Mouse (Mus musculus): Measurements from ENCODE around the gene Cacna1i. TPM values are rescaled to one million over a fixed set of nuclear protein-coding genes. Genes with fewer than 3 reads are reported as not detected.

Gene Cacna1i
- not detected in 2 replicates for polyA plus RNA-seq (2015; fragmentation: Nextera tagmentation; extraction: Ambion mirVana)

DNA sequence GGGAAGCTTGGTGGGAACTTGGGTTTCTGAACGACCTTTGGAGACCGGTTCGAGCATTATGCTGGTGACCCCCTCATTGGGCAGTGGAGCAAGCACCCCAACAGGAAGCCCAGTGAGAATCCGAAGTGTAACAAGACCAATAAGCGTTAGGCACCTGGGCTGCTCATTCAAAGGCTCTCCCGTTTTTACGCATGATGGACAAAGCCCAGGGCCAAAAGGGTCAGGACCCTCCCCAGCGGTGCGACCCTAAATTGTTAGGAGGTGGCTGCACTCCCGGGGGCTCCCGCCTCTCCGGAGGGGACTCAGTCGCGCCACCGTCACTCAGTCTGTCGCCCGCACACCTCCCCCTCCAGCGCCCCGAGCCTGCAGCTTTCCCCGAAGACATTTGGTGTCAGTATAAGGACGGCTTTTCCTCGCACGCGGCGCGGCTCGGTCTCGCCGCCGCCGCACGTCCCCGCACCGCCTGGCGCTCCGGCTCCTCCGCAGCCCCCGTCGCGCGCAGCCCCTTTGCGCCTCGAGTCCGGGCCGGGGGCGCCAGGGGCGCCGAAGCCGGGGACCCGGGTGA is at the start of gene Cacna1i:
Gene Cacna1i (plus strand): TSS at position 388 of the 565 bp plus-strand sequence.
- Histone ChIP-seq H3K36me3 (no peaks in the 10 kb centered on the region), H3K9ac (peak within 1 kb of the TSS; percentile 58), H3K27ac (replicated peaks) (no peak within 1 kb of the TSS), H3K4me3 (peak within 1 kb of the TSS; percentile 54), H3K9me3 (no peaks in the 10 kb centered on the region), H3K4me2 (peak within 1 kb of the TSS; percentile 82), H3K4me1 (peaks cover 16% of the 10 kb centered on the region), H3K27me3 (replicated peaks) (peaks cover 99% of the 10 kb centered on the region)
- WGBS = 2% methylated on average over 46 of the region's 50 CpGs
- no peak for ATAC-seq (ENCODE audit: extremely low read depth, insufficient number of reproducible peaks, low FRiP score, low TSS enrichment)

DNA sequence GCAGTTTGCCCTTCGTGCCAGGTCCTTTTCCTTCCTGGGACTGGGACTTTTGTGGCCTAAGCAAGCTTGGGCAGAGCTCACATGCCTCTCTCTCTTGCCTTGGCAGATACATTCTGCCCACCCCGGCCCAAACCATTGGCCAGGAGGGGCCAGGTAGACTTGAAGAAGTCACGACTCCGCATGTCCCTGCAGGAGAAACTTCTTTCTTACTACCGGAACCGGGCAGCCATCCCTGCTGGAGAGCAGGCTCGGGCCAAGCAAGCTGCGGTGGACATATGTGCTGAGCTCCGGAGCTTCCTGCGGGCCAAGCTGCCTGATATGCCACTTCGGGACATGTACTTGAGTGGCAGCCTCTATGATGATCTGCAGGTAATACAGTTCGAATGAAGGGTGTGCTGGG is 38.9 kb upstream of the Cacna1i start:
- Histone ChIP-seq H3K27ac (replicated peaks) (no peak overlapping the region), H3K4me1 (peaks cover 38% of the 10 kb centered on the region), H3K4me3 (no peak overlapping the region), H3K36me3 (peaks cover 96% of the 10 kb centered on the region), H3K9ac (no peak overlapping the region), H3K9me3 (no peaks in the 10 kb centered on the region), H3K27me3 (replicated peaks) (no peaks in the 10 kb centered on the region), H3K4me2 (no peak overlapping the region)
- whole genome bisulfite sequencing = 95% methylated on average over 12 of the region's 12 CpGs
- ATAC-seq (ENCODE audit: extremely low read depth, insufficient number of reproducible peaks, low FRiP score, low TSS enrichment) = no peak

DNA sequence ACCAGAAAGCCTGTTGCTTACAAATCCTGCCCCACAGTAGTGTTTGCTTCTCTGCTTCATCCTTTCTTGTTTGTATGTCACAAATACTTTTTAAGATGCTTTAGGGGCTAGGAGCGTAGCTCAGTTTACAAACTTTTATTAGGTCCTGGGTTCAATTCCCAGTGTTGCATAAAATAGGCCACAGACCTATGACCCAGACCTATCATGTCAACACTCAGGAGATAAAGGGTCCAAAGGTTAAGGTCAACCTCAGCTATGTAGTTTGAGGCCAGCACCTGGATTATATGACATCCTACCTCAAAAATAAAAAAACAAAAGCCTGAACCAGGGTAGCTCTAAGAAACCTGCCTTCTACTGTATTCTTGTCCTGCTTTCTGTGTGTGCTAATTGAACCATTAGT is 38.4 kb upstream of the Cacna1i start:
- Histone ChIP-seq H3K36me3 (peaks cover 91% of the 10 kb centered on the region), H3K27ac (replicated peaks) (no peak overlapping the region), H3K4me1 (peaks cover 43% of the 10 kb centered on the region), H3K27me3 (replicated peaks) (no peaks in the 10 kb centered on the region), H3K9me3 (no peaks in the 10 kb centered on the region), H3K4me3 (no peak overlapping the region), H3K9ac (no peak overlapping the region), H3K4me2 (no peak overlapping the region)
- 92% methylated on average over 1 of the region's 1 CpGs for WGBS
- ATAC-seq (ENCODE audit: extremely low read depth, insufficient number of reproducible peaks, low FRiP score, low TSS enrichment) = no peak

DNA sequence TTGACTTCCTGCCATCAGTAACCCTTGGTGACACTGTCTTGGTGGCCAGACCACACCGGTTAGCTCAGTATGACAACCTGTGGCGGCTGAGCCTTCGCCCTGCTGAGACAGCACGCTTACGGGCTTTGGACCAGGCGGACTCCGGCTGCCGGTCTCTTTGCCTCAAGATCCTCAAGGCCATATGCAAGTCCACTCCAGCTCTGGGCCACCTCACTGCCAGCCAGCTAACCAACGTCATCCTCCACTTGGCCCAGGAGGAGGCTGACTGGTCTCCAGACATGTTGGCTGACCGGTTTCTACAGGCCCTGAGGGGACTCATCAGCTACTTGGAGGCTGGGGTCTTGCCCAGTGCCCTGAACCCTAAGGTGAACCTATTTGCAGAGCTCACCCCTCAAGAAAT is 37.4 kb upstream of the Cacna1i start:
- peaks cover 52% of the 10 kb centered on the region for H3K4me1 ChIP-seq
- peaks cover 80% of the 10 kb centered on the region for H3K36me3 ChIP-seq
- no peak overlapping the region for H3K4me3 ChIP-seq
- no peak overlapping the region for H3K4me2 ChIP-seq
- no peaks in the 10 kb centered on the region for H3K27me3 ChIP-seq (replicated peaks)
- WGBS = 91% methylated on average over 10 of the region's 10 CpGs
- peak overlapping the region; percentile 92 for H3K27ac ChIP-seq (replicated peaks)
- H3K9me3 ChIP-seq = no peaks in the 10 kb centered on the region
- H3K9ac ChIP-seq = peak overlapping the region; percentile 73
- ATAC-seq (ENCODE audit: extremely low read depth, insufficient number of reproducible peaks, low FRiP score, low TSS enrichment) = no peak

DNA sequence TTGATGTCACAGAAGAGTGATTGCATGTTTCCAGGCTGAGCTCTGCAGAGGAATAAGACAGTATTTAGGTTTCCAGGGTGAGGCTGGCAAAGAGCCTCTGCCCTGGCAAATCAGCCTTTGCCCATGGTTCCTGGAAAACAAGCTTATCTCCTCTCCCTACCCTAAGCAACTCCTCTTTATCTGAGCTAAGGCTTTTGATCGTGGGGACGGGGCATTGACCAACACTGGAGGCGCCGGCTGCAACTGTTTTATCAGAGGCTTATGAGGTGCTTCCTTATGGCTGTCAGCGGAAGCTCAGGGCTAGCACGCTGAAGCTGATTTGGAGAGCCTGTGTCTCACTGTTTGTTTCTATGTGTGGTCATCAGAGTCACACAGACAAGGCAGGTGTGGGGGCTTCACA is 36.5 kb upstream of the Cacna1i start:
- Histone ChIP-seq H3K36me3 (peaks cover 71% of the 10 kb centered on the region), H3K4me2 (peak overlapping the region; percentile 42)
- 17% methylated on average over 6 of the region's 6 CpGs for WGBS

DNA sequence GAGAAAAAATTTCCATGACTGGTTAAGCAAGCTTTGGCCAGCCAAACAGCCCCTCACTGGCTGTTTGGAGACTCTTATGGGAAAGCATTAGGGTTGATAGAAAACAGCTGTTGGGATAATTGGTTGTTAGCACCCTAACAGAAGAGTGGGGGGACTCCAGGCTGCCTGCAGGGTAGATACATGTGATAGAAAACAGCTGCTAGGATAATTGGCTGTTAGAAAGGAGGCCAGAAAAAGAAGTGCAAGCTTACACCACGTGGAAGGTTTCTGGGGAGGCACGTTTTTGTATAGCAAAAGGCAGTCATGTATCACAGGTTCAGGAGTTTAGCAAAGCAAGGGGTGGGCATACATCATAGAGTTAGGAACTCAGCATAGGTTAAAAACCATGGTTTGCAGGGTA is 33.5 kb upstream of the Cacna1i start:
- Histone ChIP-seq H3K36me3 (peaks cover 66% of the 10 kb centered on the region), H3K4me1 (peaks cover 74% of the 10 kb centered on the region)

More for the DNA sequence above, 36.5 kb upstream of the Cacna1i start:
- H3K4me1 ChIP-seq = peaks cover 52% of the 10 kb centered on the region
- H3K9me3 ChIP-seq = no peaks in the 10 kb centered on the region
- ATAC-seq (ENCODE audit: extremely low read depth, insufficient number of reproducible peaks, low FRiP score, low TSS enrichment) = no peak
- peak overlapping the region; percentile 73 for H3K9ac ChIP-seq
- peak overlapping the region; percentile 92 for H3K27ac ChIP-seq (replicated peaks)
- H3K4me3 ChIP-seq = no peak overlapping the region
- H3K27me3 ChIP-seq (replicated peaks) = no peaks in the 10 kb centered on the region

DNA sequence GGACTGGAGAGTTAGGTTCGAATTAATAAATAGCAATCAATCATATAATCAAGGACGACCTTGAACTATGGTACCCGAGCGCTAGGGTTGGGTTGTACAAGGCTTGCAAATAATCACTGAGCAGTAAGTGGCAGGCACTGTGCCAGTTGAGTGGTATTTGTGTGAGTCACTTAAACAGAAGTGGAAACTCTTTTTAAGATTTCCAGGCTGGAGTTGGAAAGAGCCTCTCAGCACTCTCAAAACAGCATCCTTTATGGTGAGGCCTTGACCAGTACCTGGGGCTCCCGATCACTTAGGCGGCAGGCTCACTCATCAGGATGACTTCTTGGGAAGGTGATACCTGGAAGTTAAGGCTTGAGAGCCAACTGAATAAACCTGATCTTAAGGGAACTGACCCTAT is 32.8 kb upstream of the Cacna1i start:
- H3K27ac ChIP-seq (replicated peaks) = peak overlapping the region; percentile 100
- no peaks in the 10 kb centered on the region for H3K9me3 ChIP-seq
- peak overlapping the region; percentile 90 for H3K4me2 ChIP-seq
- no peaks in the 10 kb centered on the region for H3K27me3 ChIP-seq (replicated peaks)
- peak overlapping the region; percentile 100 for H3K4me3 ChIP-seq
- peak overlapping the region; percentile 91 for H3K9ac ChIP-seq
- peaks cover 65% of the 10 kb centered on the region for H3K36me3 ChIP-seq
- ATAC-seq (ENCODE audit: extremely low read depth, insufficient number of reproducible peaks, low FRiP score, low TSS enrichment) = no peak
- peaks cover 80% of the 10 kb centered on the region for H3K4me1 ChIP-seq
- WGBS = 34% methylated on average over 6 of the region's 6 CpGs

More for the DNA sequence above, 33.5 kb upstream of the Cacna1i start:
- peak overlapping the region; percentile 100 for H3K27ac ChIP-seq (replicated peaks)
- H3K4me3 ChIP-seq = peak overlapping the region; percentile 100; the same call in 1 of the 2 replicates
- H3K27me3 ChIP-seq (replicated peaks) = no peaks in the 10 kb centered on the region
- peak overlapping the region; percentile 90 for H3K4me2 ChIP-seq
- WGBS = 27% methylated on average over 2 of the region's 2 CpGs
- H3K9me3 ChIP-seq = no peaks in the 10 kb centered on the region
- peak overlapping the region; percentile 91; the same call in 1 of the 2 replicates for H3K9ac ChIP-seq
- no peak for ATAC-seq (ENCODE audit: extremely low read depth, insufficient number of reproducible peaks, low FRiP score, low TSS enrichment)

DNA sequence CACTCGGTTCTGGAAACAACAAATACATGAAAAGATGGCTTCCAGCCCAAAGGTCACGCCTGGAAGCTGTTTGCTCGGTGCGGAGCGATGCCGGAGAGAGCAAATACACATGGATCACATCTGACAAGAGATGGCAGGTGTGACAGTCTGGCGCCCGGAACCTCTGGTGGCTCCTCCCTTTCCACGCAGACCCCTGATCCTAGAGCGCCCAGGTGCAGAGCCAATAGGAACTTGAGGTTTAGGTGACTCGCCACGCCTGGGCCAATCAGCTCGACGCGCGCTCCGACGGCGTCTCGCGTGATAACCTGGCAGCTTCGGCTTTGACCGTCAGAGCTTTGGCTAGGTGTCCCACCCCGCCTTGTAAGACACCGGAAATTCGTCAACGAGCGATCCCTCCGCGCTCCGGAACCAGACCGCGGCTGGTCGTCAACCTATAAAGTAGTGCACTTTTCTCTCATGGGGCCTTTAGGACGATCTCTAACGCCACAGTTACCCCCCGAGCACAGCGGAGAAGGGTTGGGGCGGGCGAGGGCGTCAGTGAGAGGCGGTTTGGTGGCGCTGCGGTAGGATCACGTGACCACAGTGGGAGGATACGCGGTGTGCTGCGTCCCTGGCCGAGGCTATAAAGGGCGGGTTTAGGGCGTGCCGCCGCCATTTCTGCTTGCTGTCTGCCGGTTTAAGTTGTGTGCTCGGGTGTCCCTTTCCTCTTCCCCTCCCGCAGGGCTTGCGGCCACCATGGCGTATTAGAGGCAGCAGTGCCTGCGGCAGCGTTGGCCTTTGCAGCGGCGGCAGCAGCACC is 32.0 kb upstream of the Cacna1i start, which contains the start of gene Atf4:
Gene Atf4 (plus strand): TSS at position 338 of the 799 bp plus-strand sequence.
- no peaks in the 10 kb centered on the region for H3K27me3 ChIP-seq (replicated peaks)
- H3K27ac ChIP-seq (replicated peaks) = peak within 1 kb of the TSS; percentile 100
- peak; percentile 87 for ATAC-seq (ENCODE audit: extremely low read depth, insufficient number of reproducible peaks, low FRiP score, low TSS enrichment)
- peak within 1 kb of the TSS; percentile 90 for H3K4me2 ChIP-seq
- H3K4me1 ChIP-seq = peaks cover 76% of the 10 kb centered on the region
- peaks cover 65% of the 10 kb centered on the region for H3K36me3 ChIP-seq
- H3K4me3 ChIP-seq = peak within 1 kb of the TSS; percentile 100
- peak within 1 kb of the TSS; percentile 100 for H3K9ac ChIP-seq
- no peaks in the 10 kb centered on the region for H3K9me3 ChIP-seq
- under 1% methylated on average over 62 of the region's 62 CpGs for whole genome bisulfite sequencing

DNA sequence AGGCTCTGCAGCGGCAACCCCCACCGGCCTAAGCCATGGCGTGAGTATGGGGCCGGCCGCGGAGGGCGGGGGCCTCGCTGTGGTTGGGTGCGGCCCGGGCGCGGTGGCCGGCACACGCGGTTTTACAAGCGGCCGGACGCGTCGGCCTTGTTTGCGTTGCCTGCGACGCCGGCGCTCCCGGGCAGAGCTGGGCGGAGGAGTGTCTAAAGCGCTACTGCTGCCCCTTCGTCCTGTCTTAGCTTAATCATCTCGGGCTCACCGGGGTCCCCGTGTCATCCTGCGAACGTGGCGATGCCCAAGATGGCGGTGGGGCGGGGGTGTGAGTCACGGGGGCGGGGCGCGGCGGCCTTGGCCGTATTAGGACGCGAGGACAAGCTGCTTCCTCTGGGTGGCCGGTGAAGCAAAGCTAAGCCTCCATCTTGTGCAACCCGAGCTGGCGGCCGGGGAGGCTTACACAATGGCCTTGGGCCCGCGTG is 31.4 kb upstream of the Cacna1i start:
- H3K27ac ChIP-seq (replicated peaks) = peak overlapping the region; percentile 100
- H3K4me3 ChIP-seq = peak overlapping the region; percentile 100
- no peaks in the 10 kb centered on the region for H3K9me3 ChIP-seq
- peak; percentile 43 for ATAC-seq (ENCODE audit: extremely low read depth, insufficient number of reproducible peaks, low FRiP score, low TSS enrichment)
- no peaks in the 10 kb centered on the region for H3K27me3 ChIP-seq (replicated peaks)
- H3K4me2 ChIP-seq = peak overlapping the region; percentile 90
- WGBS = under 1% methylated on average over 51 of the region's 51 CpGs
- peaks cover 65% of the 10 kb centered on the region for H3K36me3 ChIP-seq
- H3K9ac ChIP-seq = peak overlapping the region; percentile 100
- peaks cover 69% of the 10 kb centered on the region for H3K4me1 ChIP-seq

- peak overlapping the region; percentile 100 for H3K9ac ChIP-seq
- no peaks in the 10 kb centered on the region for H3K27me3 ChIP-seq (replicated peaks)
- H3K4me3 ChIP-seq = peak overlapping the region; percentile 100
- peak overlapping the region; percentile 100 for H3K27ac ChIP-seq (replicated peaks)
- peaks cover 64% of the 10 kb centered on the region for H3K4me1 ChIP-seq
- ATAC-seq (ENCODE audit: extremely low read depth, insufficient number of reproducible peaks, low FRiP score, low TSS enrichment) = no peak
- 5% methylated on average over 16 of the region's 16 CpGs for WGBS
- H3K9me3 ChIP-seq = no peaks in the 10 kb centered on the region
- H3K36me3 ChIP-seq = peaks cover 65% of the 10 kb centered on the region
- peak overlapping the region; percentile 90 for H3K4me2 ChIP-seq
These were observed 30.8 kb upstream of the Cacna1i start for GRCm38 (mm10) chr15:80256242-80256641.
